Mouse (Mus musculus): Measurements from ENCODE around the gene Dennd1a. TPM values are rescaled to one million over a fixed set of nuclear protein-coding genes. Genes with fewer than 3 reads are reported as not detected.
A peak's percentile ranks its signal among the peaks of the same experiment; 100 is the strongest.
"Not testable (repeated sequence)": the region's sequence is repeated elsewhere in the genome, so short reads cannot be mapped to it uniquely, and the experiment has no call there.

The Dennd1a gene
- total RNA-seq, 2 experiments from 2014 or later: 21.9 to 25.0 TPM

GRCm38 (mm10) chr2:37989091-37989490 lies 298.1 kb downstream of the Dennd1a start:
- intact Hi-C loops (cut with DNase I): no loop called here
- DNase-seq: no peak

- intact Hi-C loops (cut with DNase I): no loop called here
- no peak for DNase-seq
Observed at GRCm38 (mm10) chr2:37988301-37988700, 298.9 kb downstream of the Dennd1a start.

- intact Hi-C loops (cut with DNase I): no loop called here
- DNase-seq: no peak
Observed at GRCm38 (mm10) chr2:37985690-37986222, 301.4 kb downstream of the Dennd1a start.

- DNase-seq: no peak
- intact Hi-C loops (cut with DNase I): no loop called here
Observed at GRCm38 (mm10) chr2:37982714-37983113, 304.5 kb downstream of the Dennd1a start.

GRCm38 (mm10) chr2:37981562-37982403 lies 305.4 kb downstream of the Dennd1a start:
- intact Hi-C loops (cut with DNase I): no loop called here
- DNase-seq: no peak

- DNase-seq: no peak
- intact Hi-C loops (cut with DNase I): no loop called here
Observed at GRCm38 (mm10) chr2:37974201-37974600, 313.0 kb downstream of the Dennd1a start.

- intact Hi-C loops (cut with DNase I): no loop called here
- no peak for DNase-seq
Observed at GRCm38 (mm10) chr2:37972621-37973020, 314.6 kb downstream of the Dennd1a start.

GRCm38 (mm10) chr2:37971726-37972125 lies 315.5 kb downstream of the Dennd1a start:
- intact Hi-C loops (cut with DNase I): no loop called here
- DNase-seq: no peak

GRCm38 (mm10) chr2:37969713-37970485 lies 317.3 kb downstream of the Dennd1a start:
- peak in 1 of 2 experiments; percentile 7 for DNase-seq
- intact Hi-C loops (cut with DNase I): no loop called here

- intact Hi-C loops (cut with DNase I): no loop called here
- DNase-seq: no peak
Observed at GRCm38 (mm10) chr2:37964534-37964933, 322.7 kb downstream of the Dennd1a start.

- intact Hi-C loops (cut with DNase I): no loop called here
- peak in 1 of 2 experiments; percentile 3 for DNase-seq
Observed at GRCm38 (mm10) chr2:37963362-37963761, 323.8 kb downstream of the Dennd1a start.

GRCm38 (mm10) chr2:37948424-37948823 lies 338.8 kb downstream of the Dennd1a start:
- intact Hi-C loops (cut with DNase I): no loop called here
- DNase-seq: no peak

- intact Hi-C loops (cut with DNase I): no loop called here
- DNase-seq: no peak
Observed at GRCm38 (mm10) chr2:37945598-37946336, 341.4 kb downstream of the Dennd1a start.

GRCm38 (mm10) chr2:37942906-37943305 lies 344.3 kb downstream of the Dennd1a start:
- intact Hi-C loops (cut with DNase I): no loop called here
- no peak for DNase-seq

GRCm38 (mm10) chr2:37941741-37942140 lies 345.4 kb downstream of the Dennd1a start:
- no peak for DNase-seq
- intact Hi-C loops (cut with DNase I): no loop called here

GRCm38 (mm10) chr2:37940845-37941361 lies 346.3 kb downstream of the Dennd1a start:
- intact Hi-C loops (cut with DNase I): no loop called here
- no peak for DNase-seq

- DNase-seq: no peak
- intact Hi-C loops (cut with DNase I): no loop called here
Observed at GRCm38 (mm10) chr2:37939997-37940396, 347.2 kb downstream of the Dennd1a start.

- intact Hi-C loops (cut with DNase I); DNase-seq: not testable (repeated sequence)
Observed at GRCm38 (mm10) chr2:37936922-37937321, 350.3 kb downstream of the Dennd1a start.

- no peak for DNase-seq
- intact Hi-C loops (cut with DNase I): no loop called here
Observed at GRCm38 (mm10) chr2:37932240-37932639, 354.9 kb downstream of the Dennd1a start.

All from heart, postnatal 14 days (tissue).